Mouse (Mus musculus) lung, embryonic 16.5 days (tissue): ENCODE data around the gene Aox4. TPM values are rescaled to one million over a fixed set of nuclear protein-coding genes. Genes with fewer than 3 reads are reported as not detected.

Experiments
- ATAC-seq: fragments of 200-750 bp; cut with Nextera tagmentation; 2 replicates; pipeline ENCODE4 v1.8.0; 2017; ENCODE audit warnings: low read depth, mild to moderate bottlenecking, moderate library complexity
- H3K27ac ChIP-seq: fragments of 300-500 bp; sonication (generic); 2 replicates; pipeline ENCODE4 v1.5.1; 2014; ENCODE audit warnings: mild to moderate bottlenecking, control low read depth, low read length
- H3K27me3 ChIP-seq: fragments of 300-500 bp; sonication (generic); 2 replicates; pipeline ENCODE4 v1.6.1; 2014; ENCODE audit warnings: low read depth, low read length, mixed read lengths; ENCODE audit not compliant: control insufficient read depth, insufficient read depth
- H3K36me3 ChIP-seq: fragments of 300-500 bp; sonication (generic); 2 replicates; pipeline ENCODE4 v1.6.1; 2014; ENCODE audit warnings: low read length; ENCODE audit not compliant: control insufficient read depth, insufficient read depth
- H3K4me1 ChIP-seq: fragments of 300-500 bp; sonication (generic); replicated peaks from 2 replicates; pipeline ENCODE4 v1.6.1; 2014; ENCODE audit warnings: low read length, mixed read lengths; ENCODE audit not compliant: control insufficient read depth, insufficient read depth
- H3K4me2 ChIP-seq: fragments of 300-500 bp; sonication (generic); 2 replicates; pipeline ENCODE4 v1.6.1; 2014; ENCODE audit warnings: low read depth, low read length, control low read depth
- H3K4me3 ChIP-seq: fragments of 300-500 bp; sonication (generic); 2 replicates; pipeline ENCODE4 v1.5.1; 2014; ENCODE audit warnings: mild to moderate bottlenecking, low read length, control low read depth
- H3K9ac ChIP-seq: fragments of 300-500 bp; sonication (generic); 2 replicates; pipeline ENCODE4 v1.6.1; 2014; ENCODE audit warnings: low read length, control low read depth
- H3K9me3 ChIP-seq: fragments of 300-500 bp; sonication (generic); 2 replicates; pipeline ENCODE4 v1.6.1; 2016; ENCODE audit warnings: low read length; ENCODE audit not compliant: control insufficient read depth
- WGBS: fragments of 180-500 bp; shearing (Covaris S2); extraction: QIAGEN DNeasy Blood & Tissue Kit; methylation state at CpG from one replicate; pipeline ENCODE4 v1.1.7; 2014; 5-methylcytosine and 5-hydroxymethylcytosine counted together
- polyA plus RNA-seq: library from polyadenylated mRNA; unstranded; fragments of >200 nt; fragmentation: Nextera tagmentation; extraction: Ambion mirVana; gene quantifications from 2 replicates; pipeline ENCODE4 v1.2.1, GENCODE M21; 2015

Aox4 gene
- polyA plus RNA-seq, 1 experiment from 2014 or later: 0.05 TPM

DNA sequence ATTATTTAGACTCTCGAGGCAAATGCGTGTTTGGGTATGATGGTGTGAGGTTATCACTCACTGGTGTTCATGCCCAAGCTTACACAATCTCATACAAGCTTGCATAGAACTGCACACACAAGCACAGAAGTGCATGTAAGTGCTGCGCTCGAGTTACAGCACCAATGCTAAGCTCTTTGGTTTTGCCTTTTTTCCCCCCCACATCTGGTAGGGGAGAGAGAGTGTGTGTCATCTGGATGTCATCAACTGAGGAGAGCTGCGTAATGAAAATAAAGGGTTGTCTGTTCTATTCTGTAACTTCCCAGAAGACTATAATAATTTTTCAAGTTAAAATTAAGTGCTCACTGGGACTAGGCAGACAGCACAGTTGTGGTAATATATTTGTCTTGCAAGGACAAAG, 3.6 kb downstream of the Aox4 start:
- no peak overlapping the region for H3K27ac ChIP-seq
- no peak for ATAC-seq

DNA sequence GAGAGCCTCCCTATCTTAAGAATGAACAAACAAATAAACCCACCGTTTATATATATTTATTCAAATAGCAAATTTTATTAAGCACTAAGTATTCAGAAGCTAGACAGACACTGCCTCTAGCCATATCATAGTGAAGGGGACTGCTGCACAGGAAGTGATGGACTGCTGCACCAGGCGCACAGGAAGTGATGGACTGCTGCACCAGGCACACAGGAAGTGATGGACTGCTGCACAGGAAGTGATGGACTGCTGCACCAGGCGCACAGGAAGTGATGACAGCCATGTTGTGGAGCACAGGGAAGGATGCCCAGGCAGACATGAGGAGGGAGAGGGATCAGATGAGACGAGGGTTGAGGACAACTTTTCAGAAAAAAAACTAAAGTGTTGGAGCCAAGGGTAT, 5.2 kb downstream of the Aox4 start:
- ATAC-seq: no peak
- H3K9ac ChIP-seq: no peak overlapping the region
- no peak overlapping the region for H3K4me3 ChIP-seq
- H3K27ac ChIP-seq: no peak overlapping the region
- 0 out of 2 replicates have a peak, but pooled peaks cover under 1% of the 10 kb centered on the region for H3K4me1 ChIP-seq
- H3K4me2 ChIP-seq: no peak overlapping the region
- H3K9me3 ChIP-seq: no peaks in the 10 kb centered on the region
- 79% methylated on average over 4 of the region's 4 CpGs for WGBS
- H3K27me3 ChIP-seq: no peaks in the 10 kb centered on the region
- no peaks in the 10 kb centered on the region for H3K36me3 ChIP-seq

More for the DNA sequence above, 3.6 kb downstream of the Aox4 start:
- no peaks in the 10 kb centered on the region for H3K4me1 ChIP-seq
- H3K9me3 ChIP-seq: no peaks in the 10 kb centered on the region
- H3K9ac ChIP-seq: no peak overlapping the region
- WGBS: 77% methylated on average over 5 of the region's 5 CpGs
- no peaks in the 10 kb centered on the region for H3K27me3 ChIP-seq
- no peak overlapping the region for H3K4me3 ChIP-seq
- no peaks in the 10 kb centered on the region for H3K36me3 ChIP-seq
- no peak overlapping the region for H3K4me2 ChIP-seq

DNA sequence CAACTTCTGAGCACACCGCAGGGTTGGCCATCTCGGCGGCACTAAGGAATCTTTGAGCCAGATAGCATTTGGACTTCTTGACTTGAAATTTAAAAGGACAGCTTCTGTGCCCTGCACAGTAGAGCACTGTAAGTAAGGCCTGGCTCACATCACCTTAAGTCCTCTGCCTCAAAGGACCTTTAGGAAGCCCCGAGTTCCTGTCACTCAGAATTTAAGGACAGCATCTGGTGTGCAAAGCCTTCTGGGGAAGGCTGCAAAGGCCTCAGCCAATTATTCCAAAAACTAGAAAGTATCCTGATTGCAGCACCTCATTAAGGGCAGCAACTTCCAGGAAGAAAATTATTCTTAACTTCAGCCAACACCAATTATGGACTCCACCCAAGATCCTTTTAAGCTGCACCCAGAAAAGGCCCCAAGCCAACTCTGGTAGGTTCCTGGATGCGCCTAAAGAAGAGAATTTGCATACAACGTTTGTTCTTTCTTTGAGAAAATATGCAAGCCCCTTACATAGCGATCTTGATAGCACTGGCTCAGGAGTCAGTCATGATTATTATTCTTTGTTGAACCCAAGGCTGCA, 5.8 kb downstream of the Aox4 start:
- WGBS: 63% methylated on average over 7 of the region's 7 CpGs
- peak; percentile 23; the same call in 1 of the 2 replicates for ATAC-seq

DNA sequence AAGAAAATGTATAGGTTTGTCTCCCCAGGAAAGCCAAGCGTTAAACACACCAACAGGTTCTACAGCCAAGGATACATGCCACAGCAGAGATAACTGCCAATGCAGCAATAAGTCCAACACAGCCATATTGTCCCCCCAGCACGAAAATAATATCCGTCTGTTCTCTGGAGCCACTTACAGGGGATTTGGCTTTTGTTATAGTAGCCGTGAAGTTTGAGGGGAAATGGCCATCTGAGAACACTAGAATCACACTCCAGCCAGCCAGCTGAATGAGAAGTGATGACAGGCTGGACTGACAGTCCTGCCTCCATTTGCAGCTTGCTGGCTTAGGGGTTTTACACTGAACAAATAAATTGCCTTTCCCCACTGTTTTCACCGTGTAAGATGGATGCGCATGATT, 10.9 kb downstream of the Aox4 start:
- no peak overlapping the region for H3K9ac ChIP-seq
- no peaks in the 10 kb centered on the region for H3K36me3 ChIP-seq
- H3K4me3 ChIP-seq: no peak overlapping the region
- H3K27me3 ChIP-seq: no peaks in the 10 kb centered on the region
- H3K27ac ChIP-seq: no peak overlapping the region
- no peaks in the 10 kb centered on the region for H3K9me3 ChIP-seq
- ATAC-seq: peak; percentile 66; the same call in 1 of the 2 replicates
- WGBS: 36% methylated on average over 6 of the region's 6 CpGs
- peaks cover 3% of the 10 kb centered on the region; the same call in 1 of the 2 replicates for H3K4me1 ChIP-seq
- no peak overlapping the region for H3K4me2 ChIP-seq

More for the DNA sequence above, 5.8 kb downstream of the Aox4 start:
- H3K4me3 ChIP-seq: no peak overlapping the region
- no peaks in the 10 kb centered on the region for H3K9me3 ChIP-seq
- no peak overlapping the region for H3K4me2 ChIP-seq
- H3K9ac ChIP-seq: no peak overlapping the region
- 0 out of 2 replicates have a peak, but pooled peaks cover 3% of the 10 kb centered on the region for H3K4me1 ChIP-seq
- H3K27me3 ChIP-seq: no peaks in the 10 kb centered on the region
- no peaks in the 10 kb centered on the region for H3K36me3 ChIP-seq
- no peak overlapping the region for H3K27ac ChIP-seq

DNA sequence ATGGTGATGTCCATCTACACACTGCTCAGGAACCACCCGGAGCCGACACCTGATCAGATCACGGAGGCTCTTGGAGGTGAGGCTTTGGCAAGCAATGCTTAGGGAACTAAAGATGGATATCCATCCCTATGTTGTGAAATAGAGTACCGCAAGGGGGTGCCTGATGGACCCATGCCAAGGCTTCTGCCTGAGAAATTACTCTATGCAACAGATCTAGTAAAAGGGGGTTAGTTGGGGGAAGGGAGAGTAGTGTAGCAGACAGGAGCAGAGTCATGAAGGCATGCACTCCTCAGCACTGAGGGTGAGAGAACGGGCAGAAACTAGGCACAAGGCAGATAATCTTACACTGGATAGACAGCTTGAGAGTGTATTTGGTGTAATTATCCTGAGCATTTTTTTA, 11.7 kb downstream of the Aox4 start:
- no peaks in the 10 kb centered on the region for H3K36me3 ChIP-seq
- H3K27ac ChIP-seq: no peak overlapping the region
- WGBS: 65% methylated on average over 5 of the region's 5 CpGs
- no peaks in the 10 kb centered on the region for H3K27me3 ChIP-seq
- no peak for ATAC-seq
- no peaks in the 10 kb centered on the region for H3K9me3 ChIP-seq
- no peak overlapping the region for H3K9ac ChIP-seq
- peaks cover 3% of the 10 kb centered on the region; the same call in 1 of the 2 replicates for H3K4me1 ChIP-seq
- H3K4me2 ChIP-seq: no peak overlapping the region
- H3K4me3 ChIP-seq: no peak overlapping the region

DNA sequence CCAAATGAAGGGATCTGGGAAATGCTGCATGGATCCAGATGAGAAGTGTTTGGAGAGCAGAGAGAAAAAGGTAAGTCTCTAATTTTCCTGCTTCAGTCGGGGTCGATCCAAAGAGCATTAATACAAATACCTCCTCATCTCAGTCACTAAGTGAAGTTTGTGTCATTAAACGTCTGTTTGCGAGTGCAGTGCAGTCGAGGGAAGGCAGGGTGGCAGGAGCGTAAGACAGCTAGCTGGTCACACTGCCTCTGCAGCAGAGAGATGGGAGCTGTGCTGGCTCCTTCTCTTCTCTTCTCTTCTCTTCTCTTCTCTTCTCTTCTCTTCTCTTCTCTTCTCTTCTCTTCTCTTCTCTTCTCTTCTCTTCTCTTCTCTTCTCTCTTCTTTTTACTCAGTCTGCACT, 17.9 kb downstream of the Aox4 start:
- H3K36me3 ChIP-seq: no peaks in the 10 kb centered on the region
- H3K9me3 ChIP-seq: no peaks in the 10 kb centered on the region
- WGBS: 50% methylated on average over 6 of the region's 6 CpGs
- H3K27ac ChIP-seq: no peak overlapping the region
- H3K4me1 ChIP-seq: no peaks in the 10 kb centered on the region
- H3K27me3 ChIP-seq: no peaks in the 10 kb centered on the region
- H3K9ac ChIP-seq: no peak overlapping the region
- no peak overlapping the region for H3K4me3 ChIP-seq
- H3K4me2 ChIP-seq: no peak overlapping the region
- ATAC-seq: no peak

DNA sequence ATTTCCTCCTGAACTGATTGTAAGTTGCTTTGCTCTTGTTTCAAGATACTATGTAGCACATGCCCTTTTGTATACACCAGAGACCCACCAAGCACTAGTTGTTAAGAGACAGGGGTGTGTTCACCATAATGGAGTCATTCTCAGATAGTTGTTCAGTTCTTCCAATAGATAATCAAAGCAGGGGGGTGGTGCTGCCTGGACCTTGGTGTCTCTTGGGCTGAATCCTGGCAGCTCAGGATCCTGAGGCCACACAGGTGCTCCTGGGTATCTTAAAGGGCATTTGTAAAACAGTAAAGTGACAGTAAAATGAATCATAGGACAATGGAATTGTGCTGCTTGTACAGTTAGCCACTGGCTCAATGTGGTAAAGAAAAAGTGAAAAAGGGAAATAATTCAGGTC, 18.7 kb downstream of the Aox4 start:
- H3K27me3 ChIP-seq: no peaks in the 10 kb centered on the region
- no peak overlapping the region for H3K4me3 ChIP-seq
- H3K4me1 ChIP-seq: no peaks in the 10 kb centered on the region
- no peaks in the 10 kb centered on the region for H3K36me3 ChIP-seq
- no peak overlapping the region for H3K27ac ChIP-seq
- no peak overlapping the region for H3K9ac ChIP-seq
- H3K9me3 ChIP-seq: no peaks in the 10 kb centered on the region
- no peak overlapping the region for H3K4me2 ChIP-seq
- ATAC-seq: no peak

DNA sequence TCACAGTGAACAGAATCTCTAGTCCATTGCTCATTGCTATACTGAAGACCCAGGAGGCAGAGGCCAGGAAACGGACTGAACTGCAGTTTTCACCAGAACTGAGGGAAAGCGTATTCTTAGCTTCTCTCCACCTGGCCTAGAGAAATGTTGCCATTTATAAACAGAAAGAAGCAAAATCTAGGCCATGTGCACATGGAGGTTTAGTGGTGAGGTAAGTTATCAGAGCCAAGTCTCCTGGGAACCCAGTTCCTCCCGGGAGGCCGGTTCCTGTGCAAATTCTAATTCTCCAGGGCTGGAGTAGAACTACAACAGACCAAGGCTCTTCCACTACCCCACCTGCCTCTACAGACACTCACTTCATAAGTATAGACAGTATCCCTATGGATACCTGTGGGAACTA, 19.6 kb downstream of the Aox4 start:
- Histone ChIP-seq H3K9ac (no peak overlapping the region), H3K9me3 (no peaks in the 10 kb centered on the region), H3K36me3 (no peaks in the 10 kb centered on the region), H3K4me2 (no peak overlapping the region), H3K4me1 (no peaks in the 10 kb centered on the region), H3K27me3 (no peaks in the 10 kb centered on the region), H3K4me3 (no peak overlapping the region), H3K27ac (no peak overlapping the region)
- ATAC-seq: no peak
- 83% methylated on average over 4 of the region's 4 CpGs for WGBS

DNA sequence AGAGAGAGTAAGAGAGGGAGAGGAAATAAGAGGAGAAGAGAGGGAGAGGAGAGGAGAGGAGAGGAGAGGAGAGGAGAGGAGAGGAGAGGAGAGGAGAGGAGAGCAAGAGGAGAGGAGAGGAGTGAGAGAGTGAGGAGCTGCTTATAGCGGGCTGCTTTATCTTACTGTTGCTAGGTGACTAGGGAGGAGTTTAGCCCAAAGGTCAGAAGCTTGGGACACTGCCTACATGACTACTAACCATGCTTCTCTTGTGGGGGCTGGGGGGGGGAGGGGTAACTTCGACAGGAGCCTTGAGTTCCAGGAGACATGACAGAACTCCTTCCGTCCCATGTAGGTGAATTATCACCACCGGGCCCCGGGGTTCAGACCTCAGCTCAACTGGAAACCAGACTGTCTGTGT, 20.3 kb downstream of the Aox4 start:
- WGBS: 30% methylated on average over 5 of the region's 5 CpGs

DNA sequence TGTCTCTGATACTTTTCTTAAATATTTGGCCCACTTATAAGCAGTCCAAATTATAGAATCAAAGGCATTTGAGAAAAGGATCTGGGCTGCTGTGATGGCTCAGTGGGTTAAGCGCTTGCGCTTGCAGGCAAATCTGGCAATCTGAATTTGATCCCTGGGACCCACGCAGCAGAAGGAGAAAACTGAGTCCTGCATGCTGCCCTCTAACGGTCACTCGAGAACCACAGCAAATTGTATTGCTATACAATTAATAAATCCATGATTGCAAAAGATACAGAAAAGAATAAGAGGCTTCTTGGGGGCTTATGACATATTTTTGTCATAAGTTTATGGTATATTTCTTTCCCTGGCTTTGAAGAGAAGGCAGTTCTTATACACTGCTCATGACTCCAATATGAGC, 25.2 kb downstream of the Aox4 start:
- Histone ChIP-seq H3K27ac (no peak overlapping the region), H3K4me2 (no peak overlapping the region), H3K9me3 (no peaks in the 10 kb centered on the region), H3K4me1 (peaks cover 3% of the 10 kb centered on the region; the same call in 1 of the 2 replicates), H3K36me3 (no peaks in the 10 kb centered on the region), H3K9ac (no peak overlapping the region), H3K27me3 (no peaks in the 10 kb centered on the region), H3K4me3 (no peak overlapping the region)
- 52% methylated on average over 5 of the region's 5 CpGs for whole genome bisulfite sequencing
- ATAC-seq: no peak

More for the DNA sequence above, 20.3 kb downstream of the Aox4 start:
- H3K9ac ChIP-seq: no peak overlapping the region
- no peak for ATAC-seq
- no peak overlapping the region for H3K27ac ChIP-seq
- no peaks in the 10 kb centered on the region for H3K36me3 ChIP-seq
- H3K4me1 ChIP-seq: no peaks in the 10 kb centered on the region
- H3K4me2 ChIP-seq: no peak overlapping the region
- H3K9me3 ChIP-seq: no peaks in the 10 kb centered on the region
- no peaks in the 10 kb centered on the region for H3K27me3 ChIP-seq
- no peak overlapping the region for H3K4me3 ChIP-seq
